Mouse (Mus musculus) liver, embryonic 11.5 days (tissue): ENCODE results near the gene 4931414P19Rik. TPM values are rescaled to one million over a fixed set of nuclear protein-coding genes. Genes with fewer than 3 reads are reported as not detected.
A peak's percentile ranks its signal among the peaks of the same experiment; 100 is the strongest.
"Not testable (repeated sequence)": the region's sequence is repeated elsewhere in the genome, so short reads cannot be mapped to it uniquely, and the experiment has no call there.

ENCODE experiments used
- ATAC-seq: fragments of 200-750 bp; cut with Nextera tagmentation; replicated peaks from 2 replicates; pipeline ENCODE4 v1.8.0; 2017; ENCODE audit warnings: moderate number of reproducible peaks, mild to moderate bottlenecking, moderate TSS enrichment, moderate library complexity; ENCODE audit not compliant: low FRiP score
- DNase-seq: peaks from one replicate; pipeline ENCODE4 v3.0.0-alpha.2; 2017; ENCODE audit warnings: low spot score
- H3K27ac ChIP-seq: fragments of 300-500 bp; sonication (generic); 2 replicates; pipeline ENCODE4 v1.5.1; 2014; ENCODE audit warnings: mild to moderate bottlenecking, low read depth, low read length, control low read depth
- H3K27me3 ChIP-seq: fragments of 300-500 bp; sonication (generic); replicated peaks from 2 replicates; pipeline ENCODE4 v1.6.1; 2014; ENCODE audit warnings: low read length, mixed read lengths; ENCODE audit not compliant: control insufficient read depth, insufficient read depth
- H3K36me3 ChIP-seq: fragments of 300-500 bp; sonication (generic); 2 replicates; pipeline ENCODE4 v1.6.1; 2014; ENCODE audit warnings: mild to moderate bottlenecking, low read length, moderate library complexity, mixed read lengths; ENCODE audit not compliant: control insufficient read depth, insufficient read depth
- H3K4me1 ChIP-seq: fragments of 300-500 bp; sonication (generic); replicated peaks from 2 replicates; pipeline ENCODE4 v1.6.1; 2014; ENCODE audit warnings: low read length, mixed read lengths; ENCODE audit not compliant: control insufficient read depth, insufficient read depth
- H3K4me2 ChIP-seq: fragments of 300-500 bp; sonication (generic); 2 replicates; pipeline ENCODE4 v1.6.1; 2014; ENCODE audit warnings: mild to moderate bottlenecking, control low read depth, moderate library complexity
- H3K4me3 ChIP-seq: fragments of 300-500 bp; sonication (generic); 2 replicates; pipeline ENCODE4 v1.5.1; 2014; ENCODE audit warnings: low read depth, low read length, control low read depth
- H3K9ac ChIP-seq: fragments of 300-500 bp; sonication (generic); 2 replicates; pipeline ENCODE4 v1.6.1; 2014; ENCODE audit warnings: low read depth, low read length, control low read depth
- H3K9me3 ChIP-seq: fragments of 300-500 bp; sonication (generic); 2 replicates; pipeline ENCODE4 v1.6.1; 2016; ENCODE audit warnings: low read length, inconsistent platforms, mixed read lengths; ENCODE audit not compliant: control insufficient read depth
- WGBS: fragments of 180-500 bp; shearing (Covaris S2); extraction: QIAGEN DNeasy Blood & Tissue Kit; methylation state at CpG from one replicate; pipeline ENCODE4 v1.1.7; 2014; 5-methylcytosine and 5-hydroxymethylcytosine counted together
- polyA plus RNA-seq: library from polyadenylated mRNA; unstranded; fragments of >200 nt; fragmentation: Nextera tagmentation; extraction: Ambion mirVana; gene quantifications from 2 replicates; pipeline ENCODE4 v1.2.1, GENCODE M21; 2014

Gene 4931414P19Rik
- polyA plus RNA-seq, 1 experiment from 2014 or later, result 5.8 TPM

GRCm38 (mm10) chr14:54617897-54618365, 12.1 kb upstream of the 4931414P19Rik start, which contains the start of gene Psmb5:
Gene Psmb5 (minus strand): TSS chr14:54618022.
- WGBS, result under 1% methylated on average over 25 of the region's 25 CpGs
- peak; percentile 86 for ATAC-seq
- H3K4me2 ChIP-seq, result peak within 1 kb of the TSS; percentile 77

GRCm38 (mm10) chr14:54617152-54617896, 11.5 kb upstream of the 4931414P19Rik start:
- Histone ChIP-seq H3K4me1 (peaks cover 6% of the 10 kb centered on the region), H3K36me3 (peaks cover 21% of the 10 kb centered on the region), H3K4me2 (peak overlapping the region; percentile 77), H3K9me3 (no peaks in the 10 kb centered on the region), H3K27ac (peak overlapping the region; percentile 69), H3K4me3 (peak overlapping the region; percentile 71), H3K27me3 (no peaks in the 10 kb centered on the region), H3K9ac (peak overlapping the region; percentile 80)
- ATAC-seq (peak; percentile 51), DNase-seq (peak; percentile 71)
- WGBS, result 2% methylated on average over 38 of the region's 38 CpGs

More at GRCm38 (mm10) chr14:54617897-54618365, 12.1 kb upstream of the 4931414P19Rik start, which contains the start of gene Psmb5:
- peaks cover 6% of the 10 kb centered on the region for H3K4me1 ChIP-seq
- H3K9me3 ChIP-seq, result no peaks in the 10 kb centered on the region
- peak within 1 kb of the TSS; percentile 69 for H3K27ac ChIP-seq
- H3K4me3 ChIP-seq, result peak within 1 kb of the TSS; percentile 71
- peak; percentile 88 for DNase-seq
- H3K9ac ChIP-seq, result peak within 1 kb of the TSS; percentile 80
- H3K27me3 ChIP-seq, result no peaks in the 10 kb centered on the region
- H3K36me3 ChIP-seq, result peaks cover 16% of the 10 kb centered on the region

- peak overlapping the region; percentile 71; the same call in 1 of the 2 replicates for H3K4me3 ChIP-seq
- H3K4me2 ChIP-seq, result peak overlapping the region; percentile 77
- H3K36me3 ChIP-seq, result peaks cover 24% of the 10 kb centered on the region
- no peaks in the 10 kb centered on the region for H3K9me3 ChIP-seq
- DNase-seq, result no peak
- H3K27ac ChIP-seq, result no peak overlapping the region
- ATAC-seq, result no peak
- 88% methylated on average over 16 of the region's 16 CpGs for WGBS
- no peak overlapping the region for H3K9ac ChIP-seq
- H3K27me3 ChIP-seq, result no peaks in the 10 kb centered on the region
- peaks cover 6% of the 10 kb centered on the region for H3K4me1 ChIP-seq
These were observed 10.5 kb upstream of the 4931414P19Rik start for GRCm38 (mm10) chr14:54616226-54616825.

- H3K4me3 ChIP-seq, H3K27ac ChIP-seq, DNase-seq, H3K27me3 ChIP-seq, ATAC-seq, H3K4me2 ChIP-seq, H3K9ac ChIP-seq, H3K4me1 ChIP-seq, H3K9me3 ChIP-seq: not testable (repeated sequence)
- WGBS, result 88% methylated on average over 16 of the region's 16 CpGs
- H3K36me3 ChIP-seq, result peaks cover 24% of the 10 kb centered on the region
These were observed 8.3 kb upstream of the 4931414P19Rik start for GRCm38 (mm10) chr14:54614130-54614529.

DNA sequence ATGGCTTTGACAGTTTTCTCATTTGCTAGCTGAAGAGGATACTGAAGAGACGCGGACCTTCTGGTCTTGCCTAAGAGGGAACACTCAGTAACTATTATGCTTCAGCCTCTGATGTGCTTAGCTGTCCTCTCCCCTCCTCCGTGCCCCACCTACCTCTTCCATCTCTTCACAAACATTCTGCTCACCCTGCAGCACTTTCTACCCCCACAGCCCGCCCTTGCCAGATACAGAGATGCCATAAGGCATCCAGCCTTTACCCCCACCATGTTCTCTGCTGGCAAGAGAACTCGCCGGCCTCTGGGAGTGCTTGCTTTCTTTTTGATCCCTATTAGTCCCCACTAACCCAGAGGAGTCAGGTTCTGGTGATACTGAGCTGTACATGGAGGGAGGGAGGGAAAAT, 4.9 kb upstream of the 4931414P19Rik start:
- Histone ChIP-seq H3K4me1 (no peaks in the 10 kb centered on the region; the same call in 1 of the 2 replicates), H3K9ac (no peak overlapping the region), H3K4me2 (no peak overlapping the region), H3K4me3 (no peak overlapping the region), H3K27me3 (no peaks in the 10 kb centered on the region), H3K27ac (no peak overlapping the region), H3K9me3 (no peaks in the 10 kb centered on the region), H3K36me3 (peaks cover 18% of the 10 kb centered on the region)
- no peak for ATAC-seq
- no peak for DNase-seq
- 84% methylated on average over 6 of the region's 6 CpGs for WGBS

DNA sequence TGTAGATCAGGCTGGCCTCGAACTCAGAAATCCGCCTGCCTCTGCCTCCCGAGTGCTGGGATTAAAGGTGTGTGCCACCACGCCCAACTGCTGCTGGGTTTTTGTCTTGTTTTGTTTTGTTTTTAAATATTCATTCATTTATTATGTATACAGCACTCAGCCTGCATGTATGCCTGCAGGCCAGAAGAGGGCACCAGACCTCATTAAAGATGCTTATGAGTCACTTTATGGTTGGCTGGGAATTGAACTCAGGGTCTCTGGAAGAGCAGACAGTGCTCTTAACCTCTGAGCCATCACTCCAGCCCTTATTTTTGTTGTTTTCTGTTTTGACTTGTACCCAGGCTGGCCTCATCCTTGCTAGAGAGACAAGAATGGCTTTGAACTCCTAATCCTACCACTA, 4.2 kb upstream of the 4931414P19Rik start:
- Histone ChIP-seq H3K36me3 (peaks cover 16% of the 10 kb centered on the region), H3K27ac (no peak overlapping the region), H3K4me1 (no peaks in the 10 kb centered on the region), H3K4me2 (no peak overlapping the region), H3K4me3 (no peak overlapping the region), H3K9ac (no peak overlapping the region), H3K27me3 (no peaks in the 10 kb centered on the region), H3K9me3 (no peaks in the 10 kb centered on the region)
- DNase-seq (no peak), ATAC-seq (no peak)
- 71% methylated on average over 4 of the region's 4 CpGs for WGBS

- Histone ChIP-seq H3K4me1 (peaks cover 1% of the 10 kb centered on the region; the same call in 1 of the 2 replicates), H3K27me3 (no peaks in the 10 kb centered on the region), H3K36me3 (peaks cover 14% of the 10 kb centered on the region), H3K4me2 (no peak overlapping the region), H3K9me3 (no peaks in the 10 kb centered on the region), H3K27ac (no peak overlapping the region), H3K9ac (no peak overlapping the region), H3K4me3 (no peak overlapping the region)
- ATAC-seq (no peak), DNase-seq (no peak)
- WGBS, result 71% methylated on average over 4 of the region's 4 CpGs
These were observed 3.5 kb upstream of the 4931414P19Rik start for GRCm38 (mm10) chr14:54609245-54609644.

DNA sequence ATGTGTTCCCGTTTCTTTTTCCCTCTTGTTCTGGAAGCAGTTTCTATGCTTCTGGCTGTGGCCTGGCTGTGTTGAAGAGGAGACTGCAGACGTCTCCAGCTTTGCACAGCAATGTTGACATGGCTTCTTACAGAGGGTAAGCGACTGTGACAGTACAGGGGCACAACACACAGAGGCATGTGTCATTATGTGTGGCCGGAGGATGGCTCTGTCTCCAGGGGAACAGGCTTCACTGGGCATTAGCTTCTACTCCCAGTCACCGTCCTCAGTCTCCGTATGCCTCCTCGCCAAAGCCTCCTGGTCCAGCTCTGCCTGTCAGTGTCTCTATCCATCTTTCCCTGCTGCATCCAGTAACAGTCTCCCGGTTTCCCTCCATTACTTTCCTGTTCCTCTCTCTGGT, 1.4 kb upstream of the 4931414P19Rik start:
- 62% methylated on average over 8 of the region's 8 CpGs for WGBS
- Histone ChIP-seq H3K4me2 (no peak overlapping the region), H3K4me3 (no peak overlapping the region), H3K36me3 (peaks cover 4% of the 10 kb centered on the region; the same call in 1 of the 2 replicates), H3K9me3 (no peaks in the 10 kb centered on the region), H3K27ac (no peak overlapping the region), H3K9ac (no peak overlapping the region), H3K27me3 (no peaks in the 10 kb centered on the region), H3K4me1 (peaks cover 12% of the 10 kb centered on the region)
- no peak for DNase-seq
- ATAC-seq, result no peak
